Mouse (Mus musculus): ENCODE data around the gene Zfp831. TPM values are rescaled to one million over a fixed set of nuclear protein-coding genes. Genes with fewer than 3 reads are reported as not detected.

The Zfp831 gene
- under 1 TPM; 0.10 to 0.18 TPM for total RNA-seq (2021)

GRCm38 (mm10) chr2:174643448-174644144 lies at the start of gene Zfp831:
Gene Zfp831, plus strand, starts transcription at chr2:174643534.
- DNase-seq, result no peak

- DNase-seq, result peak; percentile 27
Measured at GRCm38 (mm10) chr2:174594965-174595364, 48.4 kb upstream of the Zfp831 start.

- DNase-seq, result no peak
Measured at GRCm38 (mm10) chr2:174595611-174596010, 47.7 kb upstream of the Zfp831 start.

GRCm38 (mm10) chr2:174596457-174596856 lies 46.9 kb upstream of the Zfp831 start:
- DNase-seq, result no peak

GRCm38 (mm10) chr2:174598451-174598850 lies 44.9 kb upstream of the Zfp831 start:
- DNase-seq, result no peak

- peak; percentile 43 for DNase-seq
Measured at GRCm38 (mm10) chr2:174599071-174599635, 44.2 kb upstream of the Zfp831 start.

- peak; percentile 73 for DNase-seq
Measured at GRCm38 (mm10) chr2:174599853-174600271, 43.5 kb upstream of the Zfp831 start.

- DNase-seq, result peak; percentile 33
Measured at GRCm38 (mm10) chr2:174601938-174602685, 41.2 kb upstream of the Zfp831 start.

- no peak for DNase-seq
Measured at GRCm38 (mm10) chr2:174603321-174603720, 40.0 kb upstream of the Zfp831 start.

GRCm38 (mm10) chr2:174605020-174605419 lies 38.3 kb upstream of the Zfp831 start:
- no peak for DNase-seq

- DNase-seq, result no peak
Measured at GRCm38 (mm10) chr2:174605442-174606087, 37.8 kb upstream of the Zfp831 start.

GRCm38 (mm10) chr2:174606376-174606775 lies 37.0 kb upstream of the Zfp831 start:
- DNase-seq, result no peak

- no peak for DNase-seq
Measured at GRCm38 (mm10) chr2:174609892-174610291, 33.4 kb upstream of the Zfp831 start.

GRCm38 (mm10) chr2:174612386-174613063 lies 30.8 kb upstream of the Zfp831 start:
- no peak for DNase-seq

GRCm38 (mm10) chr2:174613221-174613620 lies 30.1 kb upstream of the Zfp831 start:
- no peak for DNase-seq

- DNase-seq, result no peak
Measured at GRCm38 (mm10) chr2:174613921-174614441, 29.4 kb upstream of the Zfp831 start.

- no peak for DNase-seq
Measured at GRCm38 (mm10) chr2:174621881-174622280, 21.5 kb upstream of the Zfp831 start.

GRCm38 (mm10) chr2:174624430-174624829 lies 18.9 kb upstream of the Zfp831 start:
- DNase-seq, result no peak

- no peak for DNase-seq
Measured at GRCm38 (mm10) chr2:174627021-174627420, 16.3 kb upstream of the Zfp831 start.

- no peak for DNase-seq
Measured at GRCm38 (mm10) chr2:174629299-174629850, 14.0 kb upstream of the Zfp831 start.

GRCm38 (mm10) chr2:174636750-174637149 lies 6.6 kb upstream of the Zfp831 start:
- peak; percentile 19 for DNase-seq

- no peak for DNase-seq
Measured at GRCm38 (mm10) chr2:174644975-174645374, 1.6 kb downstream of the Zfp831 start.

Measured in heart, postnatal 4 days (tissue).